Mouse (Mus musculus): ENCODE results near the gene Mark3.

DNA sequence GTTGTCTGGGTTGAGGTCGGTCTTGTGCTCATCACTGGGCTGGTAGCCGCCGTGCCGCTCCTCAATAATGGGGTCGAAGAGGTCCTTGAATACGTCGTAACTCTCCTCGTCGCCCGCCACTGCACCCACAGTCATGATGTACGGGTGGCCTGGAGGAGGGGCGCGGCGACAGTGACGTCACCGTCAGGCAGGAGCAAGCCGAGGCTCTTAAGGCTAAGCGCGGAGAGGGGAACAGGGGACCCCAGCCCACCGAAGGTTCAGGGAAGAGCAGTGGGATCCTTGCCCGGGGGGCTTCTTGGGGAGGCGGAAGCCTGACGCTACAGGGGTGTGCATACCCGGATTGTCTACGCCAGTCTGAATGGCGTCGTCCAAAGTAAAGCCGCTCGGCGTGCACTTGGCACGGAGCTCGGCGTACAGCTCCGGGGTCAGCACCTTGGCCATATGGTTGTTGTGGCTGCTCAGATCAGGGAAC is 97.1 kb downstream of the Mark3 start:
- TF ChIP-seq EP300 (IDR thresholded peaks at IDR 0.05) (no peak), CTCF (IDR thresholded peaks at IDR 0.05) (no peak)
